Mouse (Mus musculus) kidney, embryonic 16.5 days (tissue): ENCODE measurements at regions not wholly inside any gene's neighbourhood (a gene's known extent, or its start where the extent isn't known, plus 50 kb on each side); places are given as distances from the start of the nearest gene placed in this dataset.

Experiments used
- ATAC-seq: fragments of 200-750 bp; cut with Nextera tagmentation; 2 replicates; pipeline ENCODE4 v1.8.0; 2017; ENCODE audit warnings: moderate TSS enrichment; ENCODE audit not compliant: low FRiP score, low TSS enrichment
- H3K27ac ChIP-seq: fragments of 300-500 bp; sonication (generic); 2 replicates; pipeline ENCODE4 v1.5.1; 2014; ENCODE audit warnings: low read length
- H3K27me3 ChIP-seq: fragments of 300-500 bp; sonication (generic); 2 replicates; pipeline ENCODE4 v1.6.1; 2014; ENCODE audit warnings: low read length, control low read depth, mixed read lengths; ENCODE audit not compliant: insufficient read depth
- H3K36me3 ChIP-seq: fragments of 300-500 bp; sonication (generic); 2 replicates; pipeline ENCODE4 v1.6.1; 2014; ENCODE audit warnings: low read length, control low read depth, mixed read lengths; ENCODE audit not compliant: insufficient read depth
- H3K4me1 ChIP-seq: fragments of 300-500 bp; sonication (generic); 2 replicates; pipeline ENCODE4 v1.6.1; 2014; ENCODE audit warnings: low read length, control low read depth, mixed read lengths; ENCODE audit not compliant: insufficient read depth
- H3K4me2 ChIP-seq: fragments of 300-500 bp; sonication (generic); replicated peaks from 2 replicates; pipeline ENCODE4 v1.6.1; 2014; ENCODE audit warnings: low read depth, low read length
- H3K4me3 ChIP-seq: fragments of 300-500 bp; sonication (generic); 2 replicates; pipeline ENCODE4 v1.5.1; 2014; ENCODE audit warnings: mild to moderate bottlenecking, low read length
- H3K9ac ChIP-seq: fragments of 300-500 bp; sonication (generic); replicated peaks from 2 replicates; pipeline ENCODE4 v1.6.1; 2014; ENCODE audit warnings: low read length
- H3K9me3 ChIP-seq: fragments of 300-500 bp; sonication (generic); 2 replicates; pipeline ENCODE4 v1.6.1; 2016; ENCODE audit warnings: low read length, control low read depth
- WGBS: fragments of 180-500 bp; shearing (Covaris S2); extraction: QIAGEN DNeasy Blood & Tissue Kit; methylation state at CpG from one replicate; pipeline ENCODE4 v1.1.7; 2014; 5-methylcytosine and 5-hydroxymethylcytosine counted together

DNA sequence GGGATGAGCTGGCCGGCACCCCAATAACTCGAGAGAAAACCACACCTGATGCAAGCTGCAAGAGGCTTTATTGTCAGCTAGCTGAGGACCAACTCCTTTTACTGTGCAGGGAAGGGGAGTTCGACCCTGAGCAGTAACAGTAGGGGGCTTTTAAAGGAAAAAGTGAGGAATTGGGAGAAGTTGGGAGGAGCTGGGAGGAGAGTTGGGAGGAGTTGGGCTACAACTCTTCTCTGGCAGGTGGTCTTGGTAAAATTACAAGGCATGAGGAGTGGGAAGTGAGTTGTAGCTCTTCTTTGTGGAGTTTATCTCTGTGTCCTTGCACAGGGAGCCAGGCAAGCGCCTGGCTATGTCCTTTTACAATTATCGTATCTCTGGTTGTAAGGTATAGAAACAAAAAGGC, 575.4 kb downstream of the Tmem132b start:
- Histone ChIP-seq H3K9me3 (no peaks in the 10 kb centered on the region), H3K4me2 (no peak overlapping the region), H3K36me3 (no peaks in the 10 kb centered on the region), H3K9ac (no peak overlapping the region), H3K27me3 (no peaks in the 10 kb centered on the region), H3K4me1 (no peaks in the 10 kb centered on the region), H3K4me3 (no peak overlapping the region), H3K27ac (no peak overlapping the region)
- 84% methylated on average over 5 of the region's 5 CpGs for WGBS
- ATAC-seq, result no peak

- H3K4me2 ChIP-seq, result no peak overlapping the region
- no peak overlapping the region for H3K27ac ChIP-seq
- no peaks in the 10 kb centered on the region for H3K27me3 ChIP-seq
- H3K4me3 ChIP-seq, result no peak overlapping the region
- no peaks in the 10 kb centered on the region for H3K9me3 ChIP-seq
- H3K36me3 ChIP-seq, result no peaks in the 10 kb centered on the region
- no peaks in the 10 kb centered on the region for H3K4me1 ChIP-seq
- H3K9ac ChIP-seq, result no peak overlapping the region
- whole genome bisulfite sequencing, result 52% methylated on average over 3 of the region's 3 CpGs
- no peak for ATAC-seq
Measured at GRCm38 (mm10) chr5:126108837-126109236, 577.3 kb downstream of the Tmem132b start.

DNA sequence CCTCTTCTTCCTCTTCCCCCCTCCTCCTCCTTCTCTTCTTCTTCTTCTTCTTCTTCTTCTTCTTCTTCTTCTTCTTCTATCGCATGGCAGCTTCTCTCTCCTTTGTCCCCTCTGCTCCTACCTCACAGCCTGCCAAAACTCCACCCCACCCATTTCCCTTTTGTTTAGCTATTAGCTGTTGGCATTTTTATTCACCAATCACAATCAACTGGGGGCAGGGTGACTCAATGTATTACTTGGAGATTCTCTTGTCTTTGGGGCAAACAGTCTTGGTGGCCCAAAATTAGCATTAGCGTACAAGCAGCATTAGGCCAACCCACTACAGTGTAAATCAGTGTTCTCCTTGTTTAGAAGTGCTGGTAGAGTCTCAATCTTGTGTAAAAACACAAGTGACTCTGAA, 585.7 kb downstream of the Tmem132b start:
- WGBS, result 90% methylated on average over 2 of the region's 2 CpGs
- no peaks in the 10 kb centered on the region for H3K4me1 ChIP-seq
- no peak overlapping the region for H3K4me2 ChIP-seq
- H3K4me3 ChIP-seq, result no peak overlapping the region
- ATAC-seq, result no peak
- no peaks in the 10 kb centered on the region for H3K9me3 ChIP-seq
- H3K9ac ChIP-seq, result no peak overlapping the region
- no peaks in the 10 kb centered on the region for H3K36me3 ChIP-seq
- no peak overlapping the region for H3K27ac ChIP-seq
- H3K27me3 ChIP-seq, result no peaks in the 10 kb centered on the region

GRCm38 (mm10) chr5:126117906-126118521, 586.4 kb downstream of the Tmem132b start:
- Histone ChIP-seq H3K4me3 (no peak overlapping the region), H3K4me1 (no peaks in the 10 kb centered on the region), H3K4me2 (no peak overlapping the region), H3K9me3 (no peaks in the 10 kb centered on the region), H3K9ac (no peak overlapping the region), H3K36me3 (no peaks in the 10 kb centered on the region), H3K27ac (no peak overlapping the region), H3K27me3 (no peaks in the 10 kb centered on the region)
- 58% methylated on average over 5 of the region's 5 CpGs for WGBS
- no peak for ATAC-seq

DNA sequence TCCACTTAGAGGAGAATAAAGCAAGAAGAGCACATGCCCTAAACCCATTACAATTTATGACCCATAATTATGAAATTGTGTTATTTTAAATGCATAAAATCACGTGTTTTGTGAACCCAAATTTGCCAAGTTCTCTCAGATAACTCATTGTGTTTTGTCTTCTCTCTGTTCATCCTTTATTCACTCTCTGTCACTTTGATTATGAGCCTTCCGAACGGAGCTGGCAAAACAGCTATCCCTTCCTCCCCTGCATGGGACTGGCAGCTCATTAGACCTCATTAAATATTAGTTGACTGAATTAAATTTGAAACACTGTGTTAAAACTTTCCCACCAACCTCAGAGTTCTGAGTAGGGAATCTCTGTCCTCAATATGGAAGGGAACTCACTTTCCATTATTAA, 587.2 kb downstream of the Tmem132b start:
- Histone ChIP-seq H3K27me3 (no peaks in the 10 kb centered on the region), H3K4me2 (no peak overlapping the region), H3K4me3 (no peak overlapping the region), H3K36me3 (no peaks in the 10 kb centered on the region), H3K27ac (no peak overlapping the region), H3K9me3 (no peaks in the 10 kb centered on the region), H3K9ac (no peak overlapping the region), H3K4me1 (no peaks in the 10 kb centered on the region)
- ATAC-seq, result no peak
- 54% methylated on average over 3 of the region's 3 CpGs for WGBS

DNA sequence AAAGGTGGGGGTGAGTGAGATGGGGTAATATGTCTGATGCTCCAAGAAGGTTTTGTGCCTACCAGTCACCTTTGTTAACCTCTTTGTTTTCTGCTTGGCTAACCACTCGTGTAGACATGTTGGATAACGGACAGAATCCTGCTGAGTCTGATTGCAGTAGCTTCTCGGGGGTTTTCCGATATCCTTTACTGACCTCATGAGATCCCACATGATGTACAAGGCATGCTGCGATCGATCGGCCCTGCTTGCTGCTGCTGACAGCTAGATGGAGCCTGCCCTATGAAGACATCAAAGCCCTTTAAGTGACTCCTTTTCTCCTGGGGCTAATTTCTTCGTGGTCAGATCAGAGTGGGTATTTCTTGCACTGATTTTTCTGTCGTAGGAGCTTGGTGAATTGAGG, 591.6 kb downstream of the Tmem132b start:
- Histone ChIP-seq H3K36me3 (no peaks in the 10 kb centered on the region), H3K4me2 (no peak overlapping the region), H3K27ac (no peak overlapping the region), H3K9ac (no peak overlapping the region), H3K27me3 (no peaks in the 10 kb centered on the region), H3K4me1 (no peaks in the 10 kb centered on the region), H3K4me3 (no peak overlapping the region), H3K9me3 (no peaks in the 10 kb centered on the region)
- no peak for ATAC-seq
- 45% methylated on average over 9 of the region's 9 CpGs for WGBS

DNA sequence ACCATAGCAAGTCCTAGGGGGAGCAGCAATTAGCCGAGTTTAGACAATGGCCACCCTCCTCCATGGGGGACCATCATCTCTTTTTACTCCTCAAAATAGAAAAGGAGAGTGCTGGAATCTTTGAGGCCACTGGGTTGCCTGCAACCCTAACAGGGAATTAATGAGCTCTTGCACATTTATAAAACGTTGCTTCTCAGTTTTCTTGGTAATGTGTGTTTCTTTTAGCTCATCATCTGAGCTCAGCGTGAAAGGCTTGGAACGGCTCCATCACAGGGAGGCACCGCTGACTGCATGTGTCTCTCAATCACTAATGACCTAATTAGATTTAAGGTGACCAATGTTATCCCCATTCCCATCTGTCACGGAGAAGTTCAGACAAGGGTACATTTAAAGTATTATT, 595.9 kb downstream of the Tmem132b start:
- WGBS, result 60% methylated on average over 6 of the region's 6 CpGs

DNA sequence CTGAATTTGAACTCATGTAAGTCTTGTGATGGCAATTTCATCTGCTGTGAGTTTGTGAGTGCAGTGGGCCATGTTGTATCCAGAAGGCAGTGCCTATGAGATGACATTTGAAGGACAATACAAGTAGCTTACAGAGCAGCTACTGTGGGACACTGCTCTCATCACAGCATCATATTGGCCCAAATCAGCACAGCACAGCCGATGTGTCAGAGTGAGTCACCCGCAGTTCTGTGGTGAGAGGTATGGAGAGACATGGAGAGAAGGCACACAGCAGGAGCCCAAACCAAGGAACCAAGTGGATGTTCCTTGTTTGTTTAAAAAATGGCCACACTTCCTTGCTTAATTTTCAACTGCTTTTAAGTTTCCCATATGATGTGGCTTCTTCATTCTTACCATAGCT, 617.3 kb downstream of the Tmem132b start:
- no peak overlapping the region for H3K4me2 ChIP-seq
- H3K27ac ChIP-seq, result no peak overlapping the region
- 94% methylated on average over 2 of the region's 2 CpGs for WGBS
- H3K27me3 ChIP-seq, result no peaks in the 10 kb centered on the region
- no peak overlapping the region for H3K4me3 ChIP-seq
- no peaks in the 10 kb centered on the region for H3K4me1 ChIP-seq
- H3K36me3 ChIP-seq, result no peaks in the 10 kb centered on the region
- H3K9ac ChIP-seq, result no peak overlapping the region
- no peaks in the 10 kb centered on the region for H3K9me3 ChIP-seq
- ATAC-seq, result no peak

More for the DNA sequence above, 595.9 kb downstream of the Tmem132b start:
- ATAC-seq, result no peak
- Histone ChIP-seq H3K4me2 (no peak overlapping the region), H3K4me1 (no peaks in the 10 kb centered on the region), H3K9me3 (no peaks in the 10 kb centered on the region), H3K27me3 (no peaks in the 10 kb centered on the region), H3K36me3 (no peaks in the 10 kb centered on the region), H3K4me3 (no peak overlapping the region), H3K9ac (no peak overlapping the region), H3K27ac (no peak overlapping the region)

DNA sequence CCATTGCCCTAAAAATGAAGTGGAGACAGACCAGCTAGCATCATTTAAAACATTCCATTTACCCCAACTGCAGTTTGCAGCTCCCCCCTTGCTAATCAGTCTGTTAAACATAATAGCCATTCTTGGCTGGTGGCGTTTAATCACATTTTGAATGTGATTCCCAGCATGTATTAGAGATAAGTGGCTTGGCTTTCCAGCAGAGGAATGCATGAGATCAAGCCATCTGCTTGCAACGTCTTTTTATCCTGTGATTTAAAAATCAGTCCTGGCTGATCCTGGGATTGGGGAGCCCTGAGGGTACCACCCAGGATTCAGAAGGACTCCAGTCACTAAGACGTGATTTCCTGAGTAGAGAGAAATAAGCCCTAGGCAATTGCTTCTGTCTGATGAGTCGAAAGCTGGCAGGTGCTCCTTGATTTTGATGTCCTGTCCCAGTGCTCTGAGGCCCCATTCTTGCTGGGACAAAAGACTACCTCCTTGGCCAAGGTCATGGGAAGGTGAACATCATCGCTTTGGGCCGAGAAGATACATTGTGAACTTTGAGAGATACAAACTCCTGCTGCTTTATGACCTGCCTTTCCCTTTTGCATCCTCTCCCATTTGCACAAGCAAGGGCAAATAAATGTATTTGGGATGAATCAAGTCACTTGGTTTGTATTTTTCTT, 623.8 kb downstream of the Tmem132b start:
- WGBS, result 51% methylated on average over 6 of the region's 6 CpGs
- no peaks in the 10 kb centered on the region for H3K36me3 ChIP-seq
- H3K4me1 ChIP-seq, result no peaks in the 10 kb centered on the region
- no peaks in the 10 kb centered on the region for H3K9me3 ChIP-seq
- no peak overlapping the region for H3K4me2 ChIP-seq
- H3K27ac ChIP-seq, result no peak overlapping the region
- no peaks in the 10 kb centered on the region for H3K27me3 ChIP-seq
- H3K4me3 ChIP-seq, result no peak overlapping the region
- H3K9ac ChIP-seq, result no peak overlapping the region
- ATAC-seq, result no peak

DNA sequence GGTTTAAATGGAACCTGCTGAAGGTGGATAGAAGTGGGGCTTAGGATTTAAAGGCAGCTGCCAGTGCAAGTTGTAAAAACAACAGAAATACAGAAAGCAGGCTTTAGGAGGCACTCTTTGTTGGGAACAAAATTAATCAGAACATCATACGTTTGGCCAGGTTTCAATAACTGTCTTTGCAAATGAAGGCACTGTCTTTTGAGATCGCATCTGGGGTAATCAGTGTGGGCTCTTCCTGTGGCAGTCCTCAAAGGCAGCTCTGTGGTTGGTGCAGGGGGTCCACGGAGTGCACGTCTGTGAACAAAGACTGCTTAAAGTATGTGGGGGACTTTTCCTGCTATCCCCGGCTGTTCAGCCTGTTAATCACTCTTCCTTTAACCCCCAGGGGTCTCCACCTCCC, 654.5 kb downstream of the Tmem132b start:
- ATAC-seq, result no peak
- WGBS, result 50% methylated on average over 5 of the region's 5 CpGs
- 0 out of 2 replicates have a peak, but pooled peaks cover 3% of the 10 kb centered on the region for H3K9me3 ChIP-seq
- no peak overlapping the region for H3K27ac ChIP-seq
- no peaks in the 10 kb centered on the region for H3K4me1 ChIP-seq
- no peaks in the 10 kb centered on the region for H3K36me3 ChIP-seq
- H3K4me3 ChIP-seq, result no peak overlapping the region
- no peak overlapping the region for H3K4me2 ChIP-seq
- H3K9ac ChIP-seq, result no peak overlapping the region
- no peaks in the 10 kb centered on the region for H3K27me3 ChIP-seq
